Mouse (Mus musculus): ENCODE results near the gene Slc1a3.

The Slc1a3 gene

DNA sequence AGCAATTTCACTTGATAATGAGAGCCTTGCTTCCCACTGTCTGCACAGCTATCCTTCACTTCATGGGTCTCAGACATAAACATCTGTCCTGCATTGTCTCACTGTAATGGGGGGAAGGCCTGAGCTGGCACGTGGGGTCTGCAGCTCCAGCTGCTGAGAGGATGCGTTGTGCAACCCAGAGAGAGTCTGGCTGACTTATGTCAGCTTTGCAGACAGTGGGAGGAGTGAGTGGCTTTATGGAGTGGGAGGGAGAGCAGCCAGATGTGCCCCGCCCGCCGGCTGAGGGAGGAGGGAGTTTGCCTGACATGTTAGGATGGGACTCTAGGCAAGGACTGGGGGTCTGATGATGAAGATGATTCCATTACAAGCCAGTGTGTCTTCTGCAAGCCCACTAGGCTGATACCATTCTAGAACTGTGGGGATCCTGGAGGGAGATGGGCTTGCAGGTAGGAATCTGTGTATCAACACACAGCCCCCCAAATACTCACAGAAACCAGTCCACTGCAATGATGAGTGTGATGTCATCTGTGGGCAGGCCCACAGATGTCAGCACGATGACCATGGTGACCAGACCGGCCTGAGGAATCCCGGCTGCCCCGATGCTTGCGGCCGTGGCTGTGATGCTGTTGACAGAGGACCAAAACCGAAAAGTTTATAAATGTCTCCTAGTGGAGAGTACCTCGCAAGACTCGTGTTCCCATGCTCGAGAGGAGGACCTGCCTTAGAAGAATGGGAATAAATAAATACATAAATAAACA is 71.8 kb downstream of the Slc1a3 start:
- ChIA-PET CTCF (no interaction called here), POLR2A (interaction anchor here in 1 of 4 experiments (1.1 kb wide), 1 partner anchor 58 kb away, joined by 3 read pairs; no protein-coding TSS in a partner anchor)

DNA sequence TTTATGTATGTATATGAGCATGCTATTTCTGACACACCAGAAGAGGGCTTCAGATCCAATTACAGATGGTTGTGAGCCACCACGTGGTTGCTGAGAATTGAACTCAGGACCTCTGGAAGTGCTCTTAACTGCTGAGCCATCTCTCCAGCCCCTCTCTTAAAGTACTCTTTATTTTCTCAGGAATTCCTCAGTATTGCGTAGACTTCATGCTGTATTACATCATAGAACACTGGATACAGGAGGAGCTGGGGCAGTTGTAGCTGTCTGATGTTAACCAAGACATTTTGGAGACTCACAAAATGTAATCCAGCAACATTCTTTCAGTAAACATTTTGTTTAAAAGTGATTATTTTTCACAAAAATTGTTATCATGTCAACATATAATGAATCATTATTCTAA is 73.3 kb downstream of the Slc1a3 start:
- CTCF ChIA-PET: no interaction called here
- POLR2A ChIA-PET: interaction anchor here in 1 of 4 experiments (0.5 kb wide), 1 partner anchor 1373 kb away, joined by 4 read pairs; no protein-coding TSS in a partner anchor

DNA sequence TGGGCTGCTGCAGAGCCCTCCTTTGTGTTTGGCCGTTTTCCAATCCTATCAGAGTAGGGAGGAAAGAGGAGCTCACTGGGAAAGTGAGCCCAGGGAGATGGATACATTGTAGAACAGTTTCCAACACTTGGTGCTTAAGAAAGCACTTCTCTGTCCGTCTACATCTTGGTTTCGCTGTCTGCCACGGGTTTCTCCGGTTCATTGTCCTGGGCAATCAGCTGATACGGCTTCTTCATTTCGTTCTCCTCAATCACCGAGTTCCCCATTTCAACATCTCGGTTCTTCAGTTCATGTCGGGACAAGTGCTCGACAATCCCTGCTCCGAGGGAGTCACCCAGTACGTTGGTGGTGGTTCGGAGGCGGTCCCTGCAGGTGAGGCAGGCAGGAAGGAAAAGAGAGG is 74.6 kb downstream of the Slc1a3 start:
- POLR2A ChIA-PET: interaction anchor here in 1 of 4 experiments (1.1 kb wide), 1 partner anchor 49 kb away, joined by 3 read pairs; no protein-coding TSS in a partner anchor

DNA sequence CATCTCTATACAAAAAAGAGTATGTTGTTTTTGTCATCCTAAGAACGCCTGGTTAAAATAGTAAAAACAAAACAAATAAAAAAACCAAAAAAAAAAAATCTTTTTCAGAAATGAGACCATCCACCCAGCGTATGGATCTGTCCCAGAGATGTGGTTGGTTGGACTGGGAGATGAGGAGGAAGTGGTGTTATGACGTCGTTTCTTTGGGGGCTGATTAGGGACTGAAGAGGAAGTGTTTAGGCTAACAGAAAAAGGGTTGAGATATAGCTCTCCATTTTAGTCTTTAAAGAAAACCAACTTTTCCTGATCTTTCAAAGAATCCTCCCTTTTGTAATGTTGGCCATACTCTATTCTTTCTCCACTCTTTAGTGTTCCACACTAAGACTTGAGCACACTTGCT is 75.8 kb downstream of the Slc1a3 start:
- CTCF ChIA-PET: interaction anchor here in 1 of 4 experiments (0.5 to 1.9 kb wide), 2 partner anchors 250 to 437 kb away, joined by 4 to 7 read pairs; no protein-coding TSS in a partner anchor
- POLR2A ChIA-PET: no interaction called here

More for the DNA sequence above, 74.6 kb downstream of the Slc1a3 start:
- CTCF ChIA-PET: interaction anchor here in 2 of 4 experiments (0.7 to 0.9 kb wide), 2 partner anchors 20 to 461 kb away, joined by 3 to 4 read pairs; no protein-coding TSS in a partner anchor

DNA sequence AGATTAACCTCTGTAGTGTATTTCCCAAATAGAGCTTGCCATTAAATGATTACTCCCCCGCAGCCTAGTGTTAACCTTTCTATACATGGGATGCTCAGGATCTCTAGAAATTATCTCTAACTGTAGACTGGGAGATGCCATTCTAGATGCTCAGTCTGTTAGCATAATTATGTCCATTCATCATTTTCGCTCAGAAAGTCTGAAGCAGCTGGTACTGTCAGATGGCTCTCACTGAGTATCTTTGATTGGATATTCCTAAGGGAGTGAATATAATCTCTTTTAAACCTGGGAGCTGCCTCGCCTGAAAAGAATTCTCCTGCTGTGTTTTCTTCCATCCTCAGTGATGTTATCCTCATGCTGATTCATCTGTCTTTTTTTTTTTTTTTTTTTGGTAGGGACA is 76.2 kb downstream of the Slc1a3 start:
- CTCF ChIA-PET: interaction anchor here (0.5 to 1.9 kb wide), 8 partner anchors 12 to 251 kb away, joined by 3 to 8 read pairs (median 4); no protein-coding TSS in a partner anchor
- POLR2A ChIA-PET: no interaction called here

DNA sequence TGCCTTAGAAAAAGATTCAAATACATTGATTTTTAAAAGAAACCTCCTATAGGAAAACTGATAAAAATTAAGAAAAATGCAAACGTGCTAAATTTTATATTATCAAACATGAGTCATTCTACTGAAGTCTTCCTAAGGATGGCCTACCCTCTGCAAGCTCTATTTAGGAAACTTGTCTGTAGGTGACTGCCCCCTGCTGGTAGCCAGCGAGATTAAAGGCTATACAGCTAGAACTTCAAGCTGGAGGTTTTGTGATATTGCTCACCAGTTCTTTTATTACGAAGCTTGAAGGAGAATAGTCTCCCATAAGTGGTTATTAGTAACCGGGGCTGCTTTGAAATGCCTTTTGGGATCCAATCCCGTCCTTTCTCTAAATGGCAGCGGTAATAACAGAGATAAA is 77.2 kb downstream of the Slc1a3 start:
- ChIA-PET CTCF (interaction anchor here (0.5 to 2.0 kb wide), 37 partner anchors 10 to 1700 kb away, joined by 3 to 10 read pairs (median 3); no protein-coding TSS in a partner anchor), POLR2A (interaction anchor here (0.5 to 1.5 kb wide), 4 partner anchors 10 to 250 kb away, joined by 3 to 4 read pairs (median 3); no protein-coding TSS in a partner anchor)

DNA sequence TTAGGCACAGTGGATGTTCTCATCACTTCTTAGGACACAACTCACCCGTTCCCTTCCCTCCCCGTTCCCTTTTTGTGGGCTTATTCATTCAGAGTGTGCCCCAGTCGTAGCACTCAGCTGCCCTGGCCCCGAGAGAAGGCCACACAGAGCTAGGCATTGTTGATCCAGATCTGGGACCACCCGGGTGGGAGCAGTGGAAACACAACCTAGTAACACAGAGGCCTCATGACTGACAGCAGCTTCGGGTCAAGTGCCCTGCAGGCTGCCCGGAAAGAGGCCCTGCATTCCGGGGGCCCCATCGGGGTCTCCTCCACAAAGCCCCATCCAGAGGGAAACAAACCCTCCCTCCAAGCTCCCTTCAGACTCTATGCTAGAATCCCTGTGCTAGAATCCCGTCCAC is 78.2 kb downstream of the Slc1a3 start:
- POLR2A ChIA-PET: interaction anchor here in 3 of 4 experiments (0.6 to 1.5 kb wide), 5 partner anchors 13 to 509 kb away, joined by 3 read pairs; no protein-coding TSS in a partner anchor
- CTCF ChIA-PET: interaction anchor here in 3 of 4 experiments (0.5 to 2.0 kb wide), 9 partner anchors 17 to 1037 kb away, joined by 3 to 10 read pairs (median 4); no protein-coding TSS in a partner anchor

DNA sequence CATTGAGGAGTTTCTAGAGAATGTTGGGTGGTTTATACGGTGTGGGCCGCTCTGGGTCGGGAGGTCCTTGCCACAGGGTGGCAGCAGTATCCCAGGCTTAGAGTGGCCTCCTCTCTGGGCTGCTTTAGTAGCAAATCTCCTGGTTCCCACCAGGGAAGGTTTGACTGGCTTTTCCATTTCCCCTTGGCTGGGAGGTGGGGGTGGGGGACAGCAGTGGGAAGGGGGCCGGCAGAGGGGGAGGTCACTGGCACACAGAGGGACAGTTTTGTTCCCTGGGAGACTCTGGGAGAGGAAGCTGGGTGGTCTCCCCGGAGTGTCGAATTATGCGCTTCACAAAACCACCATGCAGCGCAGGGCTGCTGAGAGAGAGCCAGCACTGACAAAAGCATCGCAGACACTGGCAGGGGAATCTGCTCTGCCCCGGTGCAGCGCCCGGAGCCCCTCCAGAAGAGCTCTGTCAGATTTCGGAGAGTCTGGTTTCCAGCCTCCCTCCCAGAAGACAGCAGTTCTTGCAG is 81.2 kb downstream of the Slc1a3 start:
- POLR2A ChIA-PET: interaction anchor here in 3 of 4 experiments (0.6 to 1.2 kb wide), 6 partner anchors 11 to 506 kb away, joined by 3 read pairs; no protein-coding TSS in a partner anchor
- CTCF ChIA-PET: interaction anchor here (0.6 to 2.1 kb wide), 8 partner anchors 10 to 256 kb away, joined by 3 to 13 read pairs (median 4); no protein-coding TSS in a partner anchor

DNA sequence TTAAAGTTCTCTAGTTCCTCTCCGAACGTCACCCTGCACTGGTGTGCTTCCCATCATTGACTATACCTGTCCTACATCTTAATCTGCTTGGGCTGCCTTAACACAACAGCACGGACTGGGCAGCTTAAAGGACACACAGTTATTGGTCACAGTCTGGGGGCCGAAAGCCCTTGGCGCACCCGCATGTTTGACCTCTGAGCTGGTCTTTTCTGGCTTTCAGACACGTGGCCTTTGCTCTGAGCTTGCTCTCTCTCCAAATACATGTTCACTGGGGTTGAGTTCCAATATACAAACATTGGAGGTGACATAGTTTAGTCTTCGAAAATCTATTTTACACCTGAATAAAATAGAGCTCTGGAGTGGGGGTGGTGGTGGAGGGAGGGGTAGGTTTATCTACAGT is 82.4 kb downstream of the Slc1a3 start:
- POLR2A ChIA-PET: interaction anchor here in 2 of 4 experiments (0.5 to 1.1 kb wide), 5 partner anchors 70 to 540 kb away, joined by 3 to 6 read pairs (median 3); no protein-coding TSS in a partner anchor
- CTCF ChIA-PET: interaction anchor here in 1 of 4 experiments (1.6 kb wide), 1 partner anchor 9 kb away, joined by 4 read pairs; no protein-coding TSS in a partner anchor

DNA sequence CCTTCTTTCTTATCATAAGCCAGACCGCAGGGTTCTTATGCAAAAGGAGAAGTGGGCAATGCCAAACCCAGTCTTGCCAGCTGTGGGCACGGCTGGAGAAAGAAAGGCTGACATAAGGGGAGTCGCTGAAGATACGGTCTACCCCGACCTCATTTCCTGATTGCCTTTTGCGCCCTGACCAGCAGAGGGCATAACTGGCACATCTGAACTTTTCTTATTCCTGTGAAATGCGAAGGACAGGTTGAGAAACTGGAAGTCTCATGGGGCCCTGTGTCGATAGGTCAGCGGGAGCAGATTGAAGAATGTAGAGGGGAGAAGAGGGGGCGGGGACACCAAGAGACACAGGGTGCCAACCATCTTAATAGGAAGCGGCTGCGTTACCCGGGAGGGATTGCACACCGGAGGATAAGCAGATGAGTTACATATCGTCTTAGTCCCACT is 83.4 kb downstream of the Slc1a3 start:
- CTCF ChIA-PET: interaction anchor here in 2 of 4 experiments (0.7 to 2.2 kb wide), 2 partner anchors 205 to 257 kb away, joined by 3 to 11 read pairs; no protein-coding TSS in a partner anchor
- POLR2A ChIA-PET: no interaction called here

DNA sequence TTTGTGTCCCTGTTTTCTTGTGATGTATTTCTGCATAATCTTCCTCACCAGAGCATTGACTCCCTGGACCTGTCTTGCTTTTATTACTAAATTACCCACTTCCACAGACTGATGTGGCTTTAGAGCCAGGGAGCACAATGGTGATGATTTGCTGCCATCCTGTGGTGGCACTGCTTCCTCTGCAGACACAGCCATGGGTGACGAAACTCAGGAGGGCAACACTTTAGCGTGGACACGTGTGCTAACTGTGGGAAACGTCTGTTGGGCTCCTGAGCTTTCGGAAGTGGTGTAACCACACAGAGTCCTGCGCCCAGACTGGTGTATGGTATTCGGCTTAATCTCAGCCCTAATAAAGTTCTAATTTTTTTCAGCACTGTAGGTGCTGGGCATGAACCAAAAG is 85.2 kb downstream of the Slc1a3 start:
- CTCF ChIA-PET: interaction anchor here in 3 of 4 experiments (0.5 to 2.2 kb wide), 4 partner anchors 45 to 649 kb away, joined by 3 to 11 read pairs (median 3); no protein-coding TSS in a partner anchor
- POLR2A ChIA-PET: interaction anchor here in 2 of 4 experiments (0.6 to 1.5 kb wide), 3 partner anchors 155 to 260 kb away, joined by 3 read pairs; no protein-coding TSS in a partner anchor

DNA sequence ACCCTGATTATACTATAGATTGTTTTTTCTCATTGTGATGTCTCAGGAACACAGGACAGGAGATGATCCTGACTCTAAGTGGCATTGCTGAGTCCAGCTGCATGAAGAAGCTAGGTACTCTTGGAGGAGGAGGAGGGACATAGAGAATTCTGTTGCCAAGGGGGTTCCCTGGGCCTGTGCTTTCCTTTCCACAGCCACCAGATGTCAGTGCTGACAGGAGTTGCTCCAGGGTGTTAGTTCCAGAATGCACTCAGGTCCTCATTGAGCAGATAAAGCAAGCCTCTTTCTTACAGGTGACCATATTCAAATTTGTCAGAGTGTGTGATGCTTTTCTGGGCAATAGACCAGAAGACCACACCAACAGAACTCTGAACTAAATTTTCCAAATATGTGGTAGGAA is 86.7 kb downstream of the Slc1a3 start:
- ChIA-PET POLR2A (interaction anchor here in 1 of 4 experiments (1.2 to 1.5 kb wide), 2 partner anchors 252 to 273 kb away, joined by 3 to 4 read pairs; no protein-coding TSS in a partner anchor), CTCF (interaction anchor here in 3 of 4 experiments (0.6 to 1.1 kb wide), 5 partner anchors 9 to 1129 kb away, joined by 3 to 4 read pairs (median 3); no protein-coding TSS in a partner anchor)

DNA sequence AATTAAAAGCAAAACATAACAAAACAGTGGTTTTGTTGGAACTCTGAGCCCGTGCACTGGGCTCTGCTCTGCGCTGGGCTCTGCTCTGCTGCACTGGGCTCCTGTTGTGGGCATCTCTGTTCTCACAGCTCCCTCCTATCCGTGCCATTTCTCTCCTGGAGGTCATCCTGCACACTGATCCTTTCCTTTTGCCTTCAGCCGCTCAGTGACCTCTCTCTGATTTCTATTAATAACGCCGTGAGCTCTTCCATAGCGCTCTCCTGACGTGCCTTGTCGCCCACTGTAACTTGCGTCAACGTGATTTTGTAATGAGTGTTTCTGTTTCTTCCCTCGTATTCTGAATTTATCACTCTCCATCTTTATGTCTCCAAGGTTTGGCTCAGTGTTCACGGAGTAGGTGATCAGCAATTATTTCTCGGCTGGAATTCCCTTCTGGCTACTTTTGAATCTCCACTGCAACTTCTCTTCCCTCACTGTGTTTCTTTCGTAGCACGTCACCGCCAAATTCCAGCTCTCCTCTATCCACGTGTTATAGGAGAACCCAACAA is 91.0 kb downstream of the Slc1a3 start:
- POLR2A ChIA-PET: interaction anchor here in 1 of 4 experiments (0.9 to 1.4 kb wide), 3 partner anchors 12 to 18 kb away, joined by 3 to 4 read pairs (median 3); no protein-coding TSS in a partner anchor
- CTCF ChIA-PET: interaction anchor here in 1 of 4 experiments (1.3 kb wide), 1 partner anchor 9 kb away, joined by 4 read pairs; no protein-coding TSS in a partner anchor

DNA sequence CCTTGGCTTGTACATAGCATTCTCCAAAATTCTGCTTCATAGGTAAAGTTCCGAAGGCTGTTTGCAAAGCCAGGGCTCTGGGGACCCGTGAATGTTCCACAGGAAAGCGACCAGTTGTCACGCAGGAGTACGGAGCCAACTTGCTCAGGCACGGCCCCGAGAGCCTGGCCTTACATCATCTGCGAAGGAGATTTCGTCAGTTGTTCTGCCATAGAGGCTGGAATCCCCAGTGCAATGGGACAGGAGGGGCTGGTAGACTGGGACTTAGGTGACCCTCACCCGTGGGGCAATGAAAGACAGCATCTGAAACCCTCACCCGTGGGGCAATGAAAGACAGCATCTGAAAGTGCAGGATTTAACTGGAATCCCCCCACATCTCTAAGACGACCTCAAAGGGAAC is 94.3 kb downstream of the Slc1a3 start:
- ChIA-PET POLR2A (no interaction called here), CTCF (interaction anchor here in 1 of 4 experiments (0.6 kb wide), 1 partner anchor 13 kb away, joined by 6 read pairs; no protein-coding TSS in a partner anchor)

DNA sequence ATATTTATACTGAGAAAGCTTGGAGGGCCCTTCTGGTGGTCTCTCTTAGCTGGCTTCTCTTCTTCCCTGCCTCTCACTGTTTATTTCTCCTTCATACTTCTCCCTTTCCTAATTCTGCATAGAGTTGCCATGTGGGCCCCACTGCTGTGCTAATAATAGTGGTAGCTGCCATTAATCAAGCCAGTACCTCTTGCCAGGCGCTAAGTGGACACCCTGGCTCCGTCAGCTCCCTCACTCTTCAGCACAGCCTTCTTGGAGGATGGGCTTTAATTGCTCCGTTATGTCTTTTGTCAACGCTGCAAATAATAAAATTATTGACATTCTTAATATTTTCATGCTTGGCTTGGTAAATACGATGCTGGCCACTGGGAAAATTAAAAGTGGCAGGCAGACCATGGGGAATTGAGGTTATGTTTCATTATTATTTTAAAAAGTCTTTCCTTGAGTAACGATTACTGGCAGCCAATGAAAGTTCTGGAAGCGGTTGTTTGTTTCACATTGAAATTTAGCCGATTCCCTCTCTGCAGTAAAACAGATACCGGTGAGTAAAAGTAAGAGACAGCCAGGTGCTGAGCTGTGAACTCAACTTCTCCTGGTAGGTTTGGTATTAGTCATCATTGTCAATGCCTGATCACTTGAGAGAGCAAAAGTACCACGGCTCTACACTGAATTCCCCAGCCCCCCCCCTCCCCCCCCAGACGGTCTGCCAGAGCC is 94.9 kb downstream of the Slc1a3 start:
- POLR2A ChIA-PET: no interaction called here
- CTCF ChIA-PET: interaction anchor here in 1 of 4 experiments (0.5 kb wide), 1 partner anchor 1886 kb away, joined by 3 read pairs; no protein-coding TSS in a partner anchor

DNA sequence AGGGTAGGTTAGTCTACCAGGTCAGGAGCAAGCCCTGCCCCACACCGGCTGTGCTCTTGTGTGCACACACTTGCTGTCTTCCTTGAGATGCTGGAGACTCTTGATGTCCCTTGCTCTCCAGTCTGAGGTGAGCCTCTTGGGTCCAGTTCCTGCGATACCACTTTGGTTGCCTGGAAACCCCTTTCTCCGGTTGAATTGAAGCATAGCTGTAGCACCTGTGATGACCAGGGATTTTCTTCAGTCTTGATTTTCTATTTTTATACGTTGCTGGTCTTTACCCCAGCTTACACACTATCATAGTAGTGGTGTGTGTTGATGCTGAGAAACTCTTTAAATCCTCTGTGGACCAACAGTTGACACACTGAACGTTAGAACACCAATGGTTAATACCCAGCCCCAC is 95.9 kb downstream of the Slc1a3 start:
- CTCF ChIA-PET: interaction anchor here in 3 of 4 experiments (0.6 to 1.3 kb wide), 4 partner anchors 13 to 54 kb away, joined by 3 to 6 read pairs (median 3); no protein-coding TSS in a partner anchor
- POLR2A ChIA-PET: no interaction called here

DNA sequence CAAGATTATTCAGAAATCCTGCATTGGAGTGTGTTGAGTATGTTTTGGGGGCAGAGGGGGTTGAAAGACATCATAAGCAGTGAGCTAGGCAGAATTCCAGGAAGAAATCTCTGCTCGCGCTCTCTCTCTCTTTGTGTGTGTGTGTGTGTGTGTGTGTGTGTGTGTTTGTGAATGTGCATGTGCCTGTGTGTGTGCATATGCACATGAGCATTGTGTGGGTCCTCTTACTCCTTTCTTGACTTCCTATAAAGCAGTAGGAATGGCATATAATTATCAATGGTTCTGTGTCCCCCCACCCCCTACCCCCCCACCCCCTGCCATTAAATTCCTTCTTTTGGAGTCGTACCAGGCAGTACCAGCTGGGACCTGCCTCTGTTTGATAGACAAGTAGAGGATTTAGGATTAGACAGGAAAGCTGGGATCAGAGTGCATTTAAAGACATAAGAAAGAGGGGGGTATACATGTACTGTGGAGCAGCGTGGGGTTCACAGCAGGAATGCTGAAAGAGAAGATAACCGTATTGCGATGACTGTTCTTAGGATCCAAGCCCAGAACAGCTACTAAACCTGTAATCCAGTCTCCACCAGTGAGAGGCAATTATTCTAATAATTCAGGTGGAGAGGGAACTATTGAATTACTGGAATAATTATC is 104.9 kb downstream of the Slc1a3 start:
- CTCF ChIA-PET: interaction anchor here in 2 of 4 experiments (0.6 to 1.8 kb wide), 3 partner anchors 16 to 48 kb away, joined by 3 to 4 read pairs (median 3); no protein-coding TSS in a partner anchor
- POLR2A ChIA-PET: no interaction called here

Data from embryonic stem cell, embryonic (primary cell).